Mouse (Mus musculus): ENCODE measurements around the gene Fbxw8.

The Fbxw8 gene

GRCm38 (mm10) chr5:118076721-118077592 lies 78.3 kb downstream of the Fbxw8 start:
- DNase-seq (ENCODE audit: low spot score in 2 of 2), result no peak

- DNase-seq (ENCODE audit: low spot score in 2 of 2), result no peak
These were observed 82.0 kb downstream of the Fbxw8 start for GRCm38 (mm10) chr5:118073213-118073773.

- no peak for DNase-seq (ENCODE audit: low spot score in 2 of 2)
These were observed 83.5 kb downstream of the Fbxw8 start for GRCm38 (mm10) chr5:118071766-118072165.

GRCm38 (mm10) chr5:118069315-118069714 lies 85.9 kb downstream of the Fbxw8 start:
- DNase-seq (ENCODE audit: low spot score in 2 of 2), result peak; percentile 83 to 86

GRCm38 (mm10) chr5:118067984-118068494 lies 87.2 kb downstream of the Fbxw8 start:
- no peak for DNase-seq (ENCODE audit: low spot score in 2 of 2)

- no peak for DNase-seq (ENCODE audit: low spot score in 2 of 2)
These were observed 87.7 kb downstream of the Fbxw8 start for GRCm38 (mm10) chr5:118067572-118067971.

GRCm38 (mm10) chr5:118066828-118067227 lies 88.4 kb downstream of the Fbxw8 start:
- DNase-seq (ENCODE audit: low spot score in 2 of 2), result peak in 1 of 2 experiments; percentile 78

GRCm38 (mm10) chr5:118065516-118066255 lies 89.6 kb downstream of the Fbxw8 start:
- DNase-seq (ENCODE audit: low spot score in 2 of 2), result no peak

GRCm38 (mm10) chr5:118064284-118064901 lies 90.9 kb downstream of the Fbxw8 start:
- DNase-seq (ENCODE audit: low spot score in 2 of 2), result no peak

GRCm38 (mm10) chr5:118063181-118063621 lies 92.1 kb downstream of the Fbxw8 start:
- peak in 1 of 2 experiments; percentile 74 for DNase-seq (ENCODE audit: low spot score in 2 of 2)

- DNase-seq (ENCODE audit: low spot score in 2 of 2), result no peak
These were observed 93.9 kb downstream of the Fbxw8 start for GRCm38 (mm10) chr5:118061391-118061790.

GRCm38 (mm10) chr5:118059646-118060045 lies 95.6 kb downstream of the Fbxw8 start:
- DNase-seq (ENCODE audit: low spot score in 2 of 2), result no peak

- no peak for DNase-seq (ENCODE audit: low spot score in 2 of 2)
These were observed 96.4 kb downstream of the Fbxw8 start for GRCm38 (mm10) chr5:118058858-118059257.

GRCm38 (mm10) chr5:118057508-118058111 lies 97.7 kb downstream of the Fbxw8 start:
- peak in 1 of 2 experiments; percentile 68 for DNase-seq (ENCODE audit: low spot score in 2 of 2)

GRCm38 (mm10) chr5:118053205-118053604 lies 102.1 kb downstream of the Fbxw8 start:
- DNase-seq (ENCODE audit: low spot score in 2 of 2), result no peak

- no peak for DNase-seq (ENCODE audit: low spot score in 2 of 2)
These were observed 103.1 kb downstream of the Fbxw8 start for GRCm38 (mm10) chr5:118051981-118052662.

- no peak for DNase-seq (ENCODE audit: low spot score in 2 of 2)
These were observed 104.5 kb downstream of the Fbxw8 start for GRCm38 (mm10) chr5:118050743-118051142.

GRCm38 (mm10) chr5:118048928-118049327 lies 106.3 kb downstream of the Fbxw8 start:
- DNase-seq (ENCODE audit: low spot score in 2 of 2), result no peak

GRCm38 (mm10) chr5:118048412-118048811 lies 106.9 kb downstream of the Fbxw8 start:
- DNase-seq (ENCODE audit: low spot score in 2 of 2), result no peak

- no peak for DNase-seq (ENCODE audit: low spot score in 2 of 2)
These were observed 108.0 kb downstream of the Fbxw8 start for GRCm38 (mm10) chr5:118047091-118047757.
